Mouse (Mus musculus) 416B (cell line): ENCODE data around the gene Dcaf7.

Experiments
- DNase-seq: peaks from one replicate; pipeline ENCODE4 v3.0.0; 2011; ENCODE audit warnings: low read depth

Dcaf7 gene

DNA sequence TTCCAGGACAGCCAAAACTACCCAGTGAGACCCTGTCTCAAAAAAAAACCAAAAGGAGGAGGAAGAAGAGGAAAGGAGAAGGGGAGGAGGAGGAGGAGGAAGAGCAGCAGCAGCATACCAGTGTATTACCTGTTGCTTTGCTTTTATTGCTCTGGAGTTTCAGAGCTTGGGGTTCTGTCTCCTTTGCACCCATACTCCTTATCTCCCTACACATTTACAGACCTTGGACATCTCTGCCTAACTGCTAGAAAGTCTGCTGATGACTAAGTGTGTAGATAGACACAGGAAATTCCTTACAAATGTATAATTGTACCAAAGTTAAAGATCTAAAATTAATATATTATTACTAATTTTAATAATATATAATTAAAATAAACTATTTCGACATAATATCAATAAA, 8.6 kb downstream of the Dcaf7 start:
- DNase-seq, result no peak

DNA sequence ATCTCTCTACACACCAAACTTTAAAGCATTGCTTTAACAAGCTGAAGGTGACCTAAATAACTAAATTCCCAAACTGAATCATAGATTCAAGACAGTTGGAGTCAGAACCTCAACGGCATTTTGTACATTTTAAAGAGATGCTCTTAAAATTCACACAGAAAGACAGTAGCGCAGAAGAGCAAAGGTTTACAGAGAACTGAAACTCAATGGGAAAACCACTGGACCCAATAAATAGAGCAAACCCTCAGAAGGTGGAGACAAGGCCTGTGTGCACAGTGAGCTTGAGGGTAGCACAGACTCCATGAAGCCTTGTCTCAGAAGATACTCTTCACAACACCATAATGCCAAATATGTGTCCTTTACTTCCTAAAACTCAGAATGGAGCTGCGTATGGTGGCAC, 9.1 kb downstream of the Dcaf7 start:
- DNase-seq, result no peak

DNA sequence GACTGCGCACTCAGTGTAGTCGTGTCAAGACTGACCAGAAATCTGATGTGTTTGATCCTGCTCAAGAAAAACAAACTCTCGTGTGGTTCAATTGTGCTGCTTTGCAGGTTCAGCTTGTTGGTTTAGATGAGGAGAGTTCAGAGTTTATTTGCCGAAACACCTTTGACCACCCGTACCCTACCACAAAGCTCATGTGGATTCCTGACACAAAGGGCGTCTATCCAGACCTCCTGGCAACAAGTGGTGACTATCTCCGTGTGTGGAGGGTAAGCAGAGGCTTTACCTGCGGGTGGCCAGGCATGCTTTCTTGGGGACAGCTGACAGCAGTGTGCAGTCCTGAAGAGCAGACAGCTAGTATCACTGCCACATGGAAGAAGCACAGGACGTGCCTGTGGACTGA, 9.9 kb downstream of the Dcaf7 start:
- no peak for DNase-seq

DNA sequence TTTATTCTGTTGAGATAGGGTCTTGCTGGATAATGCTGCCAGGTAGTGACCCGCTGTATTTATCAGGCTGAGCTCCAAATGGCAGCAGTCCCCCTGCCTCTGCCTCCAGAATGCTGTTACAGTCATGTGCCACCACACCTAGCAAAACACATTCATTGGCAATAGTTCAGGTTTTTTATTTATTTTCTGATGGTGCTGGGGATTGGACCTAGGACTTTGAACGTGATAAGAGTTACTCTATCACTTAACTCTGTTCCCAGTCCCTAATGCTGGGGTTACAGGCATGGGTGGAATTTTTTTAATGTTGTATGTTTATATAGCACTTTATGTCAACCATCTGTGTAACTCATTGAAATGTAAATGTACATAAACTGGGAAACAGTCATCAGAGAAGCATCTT, 17.2 kb downstream of the Dcaf7 start:
- DNase-seq, result no peak

DNA sequence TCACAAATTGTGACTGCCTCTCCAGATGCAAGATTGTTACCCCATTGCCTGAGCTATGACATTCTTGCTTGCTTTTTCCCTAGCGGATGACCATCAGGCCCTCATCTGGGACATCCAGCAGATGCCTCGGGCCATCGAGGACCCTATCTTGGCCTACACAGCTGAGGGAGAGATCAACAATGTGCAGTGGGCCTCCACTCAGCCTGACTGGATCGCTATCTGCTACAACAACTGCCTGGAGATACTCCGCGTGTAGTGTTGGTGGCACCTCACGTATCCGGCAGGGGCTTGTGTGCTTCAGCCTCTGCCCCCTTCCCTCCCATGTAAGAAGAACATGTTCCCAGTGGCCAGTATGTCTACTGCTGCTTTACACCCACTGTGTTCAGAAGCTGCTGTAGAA, 17.9 kb downstream of the Dcaf7 start:
- no peak for DNase-seq

DNA sequence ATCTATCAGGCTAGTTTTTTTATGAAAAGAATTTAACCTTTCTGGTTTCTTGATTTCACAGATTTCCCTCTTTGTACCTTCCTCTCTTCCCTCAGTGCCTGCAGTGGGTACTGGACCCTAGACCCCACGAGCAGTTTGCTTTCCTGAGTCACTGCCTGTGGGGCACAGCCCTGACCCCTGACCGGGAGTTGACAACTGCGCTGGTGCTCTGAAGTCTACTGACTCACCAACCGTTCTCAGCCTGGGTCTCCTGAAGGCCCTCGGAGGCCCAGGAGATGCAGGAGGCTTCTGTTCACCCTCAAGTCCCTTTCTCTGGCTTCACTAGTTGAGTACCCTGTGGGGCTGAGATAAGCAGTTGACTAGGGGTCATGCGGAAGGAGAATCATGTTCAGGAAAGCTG, 18.7 kb downstream of the Dcaf7 start:
- DNase-seq, result no peak

DNA sequence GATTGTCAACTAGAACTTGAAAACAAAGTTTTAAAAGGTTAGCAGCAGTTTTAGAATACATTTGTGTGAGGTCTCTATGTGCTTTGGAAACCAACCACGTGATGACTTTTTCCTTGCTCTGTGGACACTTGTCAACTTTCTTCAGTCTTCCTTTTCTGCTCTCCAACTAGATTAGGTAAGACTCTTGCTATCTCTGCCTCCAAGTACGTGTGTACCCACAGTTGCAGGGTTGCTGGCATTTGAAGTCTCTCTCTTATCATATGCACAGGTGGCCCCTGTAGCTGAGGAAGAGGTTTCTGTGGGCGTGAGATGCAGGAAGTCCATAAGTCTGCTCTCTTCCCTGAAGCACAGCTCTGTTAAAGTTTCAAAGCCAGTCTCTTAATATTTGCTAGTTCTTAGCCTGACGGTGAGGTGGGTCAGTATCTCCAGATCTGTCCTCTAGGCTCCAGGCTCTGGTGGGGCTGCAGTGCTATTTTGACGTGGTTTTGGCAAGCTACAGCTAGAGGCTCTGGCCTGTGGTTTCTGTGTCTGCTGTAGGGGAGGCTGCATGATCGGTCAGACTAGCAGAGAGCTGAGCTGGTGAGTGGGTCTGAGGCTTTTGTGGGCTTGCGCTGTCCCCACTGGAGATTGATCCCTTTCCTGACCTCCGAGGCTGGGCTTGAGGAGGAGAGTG, 20.3 kb downstream of the Dcaf7 start:
- DNase-seq, result peak; percentile 98

DNA sequence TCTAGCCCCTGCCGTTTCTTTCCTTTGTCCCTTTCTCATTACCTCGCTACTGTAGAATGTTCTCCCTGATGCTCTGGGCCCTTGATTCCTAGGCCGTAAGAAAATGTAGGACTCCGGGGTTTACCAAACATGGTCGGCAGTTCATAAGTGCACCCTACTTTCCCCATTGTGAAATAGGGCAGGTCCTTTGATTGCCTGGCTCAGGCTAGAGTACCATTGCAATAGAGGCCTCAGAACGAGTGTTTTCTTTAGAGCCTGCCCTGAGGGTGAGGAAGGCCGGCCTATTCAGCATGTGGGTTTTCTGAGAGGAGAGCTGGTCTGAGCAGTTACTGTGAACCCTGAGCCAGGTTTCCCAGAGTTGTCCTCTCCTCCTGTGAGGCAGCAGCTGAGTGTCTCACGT, 21.3 kb downstream of the Dcaf7 start:
- DNase-seq, result no peak

DNA sequence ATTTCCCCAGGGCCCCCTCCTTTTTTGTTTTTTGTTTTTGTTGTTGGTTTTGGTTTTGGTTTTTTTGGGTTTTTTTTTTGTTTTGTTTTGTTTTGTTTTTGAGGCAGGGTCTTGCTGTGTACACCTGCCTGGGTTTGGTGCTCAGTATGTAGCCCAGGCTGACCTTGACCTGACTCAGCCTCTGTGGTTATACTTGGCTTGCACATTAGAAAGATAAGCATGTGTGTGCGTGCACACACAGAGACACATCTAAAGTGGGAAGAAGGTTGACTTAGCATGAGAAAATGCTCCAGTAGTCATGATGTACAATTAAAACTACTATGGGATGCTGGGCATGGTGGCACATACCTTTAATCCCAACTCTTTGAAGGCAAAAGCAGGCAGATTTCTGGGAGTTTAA, 23.9 kb downstream of the Dcaf7 start:
- peak; percentile 58 for DNase-seq

DNA sequence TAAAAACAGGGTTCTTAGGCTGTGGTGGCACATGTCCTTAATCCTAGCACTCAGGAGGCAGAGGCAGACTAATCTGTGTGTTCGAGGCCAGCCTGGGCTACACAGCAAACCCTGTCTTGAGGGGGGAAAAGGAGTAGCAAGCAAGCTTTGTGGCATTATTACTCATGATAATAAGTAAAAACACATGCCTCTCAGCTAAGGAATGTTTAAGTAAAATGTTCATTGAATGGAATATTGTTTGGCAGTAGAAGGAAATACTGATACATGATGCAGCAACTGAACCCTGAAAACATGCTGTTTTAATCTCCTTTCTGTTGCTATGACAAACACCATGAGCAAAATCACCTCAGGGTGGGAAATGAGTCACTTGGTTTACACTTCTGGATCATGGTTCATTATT, 24.6 kb downstream of the Dcaf7 start:
- peak; percentile 43 for DNase-seq

DNA sequence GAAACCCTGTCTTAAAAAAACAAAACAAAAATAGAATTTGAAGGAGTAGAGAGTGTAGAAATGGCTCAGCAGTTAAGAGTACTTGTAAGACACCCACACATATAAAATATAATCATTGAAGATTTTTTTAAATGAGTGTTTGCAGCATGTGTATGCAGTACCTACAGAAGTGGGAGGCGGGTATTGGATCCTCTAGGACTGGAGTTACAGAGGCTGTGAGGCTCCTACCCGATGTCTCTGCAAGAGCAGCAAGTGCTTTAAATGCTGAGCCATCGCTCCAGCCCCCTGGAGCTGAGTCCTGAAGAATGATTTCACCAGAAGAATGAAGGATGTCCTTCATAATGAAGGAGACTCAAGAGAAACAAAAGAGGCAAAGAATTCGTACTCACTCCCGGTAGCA, 27.1 kb downstream of the Dcaf7 start:
- DNase-seq, result no peak

DNA sequence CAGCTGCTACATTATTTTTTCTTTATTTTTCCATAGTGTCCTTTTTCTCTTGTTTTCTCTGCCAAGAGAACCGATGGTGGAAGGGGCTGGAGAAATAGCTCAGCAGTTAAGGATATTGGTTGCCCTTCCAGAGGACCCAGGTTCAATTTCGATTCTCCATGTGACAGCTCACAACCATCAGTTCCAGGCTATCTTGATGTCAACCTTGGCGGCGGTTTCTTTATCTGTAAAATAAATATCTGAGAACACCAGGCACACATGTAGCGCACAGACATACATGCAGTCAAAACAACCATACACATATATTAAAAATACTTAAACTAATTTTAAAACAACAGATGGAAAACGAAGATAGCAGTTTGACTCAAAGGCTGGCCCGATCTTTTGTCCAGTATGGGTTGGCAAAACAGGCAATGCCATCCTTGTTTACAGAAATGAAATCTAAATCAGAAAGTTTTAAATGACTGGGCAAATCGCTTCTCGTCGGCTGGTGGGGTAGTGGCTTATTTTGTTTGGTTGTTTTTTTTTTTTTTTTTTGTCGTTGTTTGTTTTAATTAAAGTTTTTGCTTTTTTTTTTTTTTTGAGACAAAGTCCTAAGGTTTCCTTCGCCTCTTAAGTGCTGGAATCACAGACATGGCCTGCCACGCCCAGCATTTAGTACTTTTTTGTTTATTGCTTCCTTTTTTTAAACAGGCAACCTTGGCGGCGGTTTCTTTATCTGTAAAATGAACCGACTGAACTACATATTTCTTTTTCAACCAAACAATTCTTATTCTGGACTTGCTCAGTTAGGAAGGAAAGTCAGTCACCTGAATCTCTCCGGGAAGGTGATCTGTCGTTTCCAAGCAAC, 28.6 kb downstream of the Dcaf7 start:
- DNase-seq, result no peak

DNA sequence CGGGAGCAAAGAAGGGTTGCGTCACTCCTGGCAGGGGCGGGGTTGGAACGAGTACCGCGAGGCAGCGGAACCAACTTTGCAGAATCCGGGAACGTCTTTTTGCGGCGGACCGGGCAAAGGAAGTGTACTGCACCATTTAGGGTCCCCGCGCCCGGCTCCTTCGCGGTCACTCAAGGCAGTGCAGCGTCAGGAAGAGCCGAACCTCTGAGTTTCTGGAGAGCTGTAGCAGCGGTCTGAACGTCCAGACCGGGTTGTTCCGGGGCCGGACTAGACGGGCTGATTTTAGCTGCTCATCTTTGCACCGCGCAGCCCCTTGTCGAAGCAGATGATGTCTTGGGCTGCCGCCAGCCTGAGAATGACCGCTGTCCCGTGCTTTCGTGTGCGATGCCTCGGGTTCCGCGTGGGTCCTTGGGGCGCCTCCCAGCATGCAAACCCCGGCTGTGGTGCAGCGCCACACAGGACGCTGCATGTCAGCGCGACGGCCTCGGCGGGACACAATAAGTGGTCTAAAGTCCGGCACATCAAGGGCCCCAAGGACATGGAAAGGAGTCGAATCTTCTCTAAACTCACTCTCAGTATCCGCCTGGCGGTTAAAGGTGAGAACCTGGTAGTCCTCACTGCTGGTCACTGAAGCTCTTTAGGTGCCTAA, 29.4 kb downstream of the Dcaf7 start, which contains the start of gene Taco1:
Taco1 (plus strand) TSS at position 139 of the 649 bp plus-strand sequence.
- DNase-seq, result peak; percentile 96

DNA sequence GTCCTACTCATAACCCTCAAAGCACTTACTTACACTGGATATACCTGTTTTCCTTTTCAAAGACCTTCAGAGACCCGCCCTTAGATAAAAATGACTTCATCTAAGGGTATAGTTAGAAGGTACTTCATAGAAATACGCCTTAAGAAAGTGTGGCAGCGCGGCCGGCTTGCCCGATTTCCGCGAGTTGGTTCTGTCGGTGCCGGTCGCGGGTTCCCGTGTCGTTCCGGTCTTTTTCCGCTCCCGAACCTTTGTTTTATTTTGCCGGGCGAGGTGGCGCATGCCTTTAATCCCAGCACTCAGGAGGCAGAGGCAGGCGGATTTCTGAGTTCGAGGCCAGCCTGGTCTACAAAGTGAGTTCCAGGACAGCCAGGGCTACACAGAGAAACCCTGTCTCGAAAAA, 29.9 kb downstream of the Dcaf7 start:
- peak; percentile 85 for DNase-seq

DNA sequence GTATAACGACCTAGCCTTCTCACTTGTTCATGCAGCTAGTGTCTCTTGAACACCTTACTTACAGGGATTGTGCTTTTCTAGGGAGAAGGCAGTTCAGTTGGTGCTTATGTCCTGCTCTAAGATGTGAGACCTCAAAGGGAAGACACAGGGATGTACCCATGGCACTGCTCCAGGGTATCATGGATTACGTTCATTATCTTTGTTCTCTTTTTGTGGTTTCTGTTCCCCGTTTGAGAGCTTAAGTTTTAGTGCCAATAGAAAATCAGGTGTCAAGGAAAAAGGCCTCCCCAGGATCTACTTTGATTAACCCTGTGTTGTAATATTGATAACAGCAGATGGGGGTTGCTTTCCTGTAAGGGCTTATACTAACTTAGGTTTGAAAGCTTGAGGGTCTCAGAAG, 37.1 kb downstream of the Dcaf7 start:
- DNase-seq, result no peak

DNA sequence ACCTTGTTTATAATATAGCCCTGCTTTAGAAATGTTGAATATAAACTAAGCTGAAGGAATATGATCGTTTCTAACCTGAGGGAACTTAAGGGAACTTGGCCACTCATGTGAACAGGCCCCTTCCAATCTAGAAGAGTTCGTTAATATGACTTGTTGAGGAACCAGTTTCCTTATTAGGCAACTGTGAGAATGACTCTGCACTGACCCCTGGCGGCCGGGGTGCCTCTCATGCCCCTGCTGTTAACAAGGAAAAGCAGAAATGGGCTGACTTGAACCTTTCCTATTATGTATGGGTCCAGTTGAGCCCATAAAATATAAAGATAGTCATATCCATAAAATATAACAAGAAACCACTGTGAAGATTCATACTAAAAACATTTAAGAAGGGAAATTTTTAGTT, 39.6 kb downstream of the Dcaf7 start:
- peak; percentile 89 for DNase-seq

DNA sequence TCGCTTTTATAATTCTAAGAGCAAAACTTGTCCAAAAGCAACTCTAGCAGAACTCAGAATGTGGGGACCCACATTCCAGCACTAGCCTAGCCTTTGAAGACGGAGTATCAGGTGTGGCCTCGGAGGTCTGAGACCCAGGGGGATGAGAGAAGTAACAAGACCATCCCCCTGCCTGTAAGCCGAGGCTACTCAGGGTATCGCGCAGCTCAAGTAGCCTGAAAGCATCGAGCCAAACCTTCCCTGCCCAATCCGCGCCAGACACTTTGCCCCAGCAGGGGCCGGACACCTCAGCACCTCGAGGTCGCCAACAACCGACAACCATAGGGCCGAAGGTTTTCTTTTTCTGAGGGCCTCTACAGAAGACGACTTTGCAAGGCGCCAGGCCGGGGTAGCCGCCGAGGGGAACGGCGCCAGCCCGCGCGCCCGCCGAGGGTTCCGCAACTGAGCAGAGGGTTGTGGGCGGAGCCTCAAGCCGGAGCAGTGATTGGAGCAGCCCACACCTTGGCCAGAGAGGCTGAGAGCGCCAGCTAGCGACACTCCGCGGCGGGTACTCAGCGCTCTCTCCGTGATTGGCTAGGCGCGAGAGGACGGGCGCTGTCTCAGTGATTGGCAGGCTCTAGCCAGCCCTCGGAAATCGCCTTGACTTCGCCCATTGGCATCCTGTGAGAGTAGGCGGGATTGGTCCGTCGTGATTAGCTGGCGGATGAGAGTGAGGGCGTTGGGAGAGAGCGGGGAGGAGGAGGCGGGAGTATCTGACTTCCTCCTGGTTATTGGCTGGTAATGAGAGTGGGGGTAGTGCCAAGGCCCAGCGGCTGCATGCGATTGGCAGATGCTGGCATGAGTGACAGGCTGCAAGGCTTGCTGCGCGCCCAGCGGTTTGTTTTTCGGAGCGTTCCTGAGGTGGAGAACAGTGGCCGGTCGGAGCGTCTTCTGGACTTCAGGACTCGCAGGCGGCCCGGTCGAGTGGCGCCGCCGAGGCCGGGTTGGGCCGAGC, 47.3 kb downstream of the Dcaf7 start, which contains the start of gene Map3k3:
Map3k3 (plus strand) TSS at position 906 of the 994 bp plus-strand sequence.
- peak; percentile 100 for DNase-seq

DNA sequence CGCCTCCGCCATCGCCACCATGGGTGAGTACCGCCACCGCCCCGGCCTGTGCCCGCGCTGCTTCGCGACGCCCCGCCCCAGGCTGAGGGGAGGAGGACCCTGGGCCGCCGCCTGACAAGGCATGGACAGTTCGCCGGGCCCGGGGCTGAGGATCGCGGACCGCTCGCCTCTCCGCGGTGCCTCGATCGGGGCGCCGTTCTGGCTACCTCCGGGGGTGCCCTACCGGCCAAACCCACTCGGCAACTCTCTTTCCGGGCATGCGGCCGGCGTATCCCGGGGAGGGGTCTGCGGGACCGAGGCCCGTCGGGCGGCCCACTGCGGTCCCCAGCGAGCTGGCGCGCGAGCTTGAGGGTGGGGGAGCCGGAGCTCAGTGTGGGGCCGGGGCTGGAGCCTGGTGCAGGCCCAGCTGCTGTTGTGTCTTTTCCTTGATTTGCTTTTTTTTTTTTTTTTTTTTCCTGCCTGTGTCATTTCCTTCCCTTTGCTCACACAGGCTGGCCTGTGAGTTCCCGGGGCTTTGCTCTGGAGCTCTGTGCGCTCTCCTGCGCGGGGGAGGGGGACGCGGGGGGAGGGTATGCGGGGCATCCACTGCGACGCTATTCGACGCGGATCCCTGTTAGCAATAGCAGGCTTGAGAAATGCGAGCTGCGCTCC, 48.4 kb downstream of the Dcaf7 start:
- peak; percentile 79 for DNase-seq

DNA sequence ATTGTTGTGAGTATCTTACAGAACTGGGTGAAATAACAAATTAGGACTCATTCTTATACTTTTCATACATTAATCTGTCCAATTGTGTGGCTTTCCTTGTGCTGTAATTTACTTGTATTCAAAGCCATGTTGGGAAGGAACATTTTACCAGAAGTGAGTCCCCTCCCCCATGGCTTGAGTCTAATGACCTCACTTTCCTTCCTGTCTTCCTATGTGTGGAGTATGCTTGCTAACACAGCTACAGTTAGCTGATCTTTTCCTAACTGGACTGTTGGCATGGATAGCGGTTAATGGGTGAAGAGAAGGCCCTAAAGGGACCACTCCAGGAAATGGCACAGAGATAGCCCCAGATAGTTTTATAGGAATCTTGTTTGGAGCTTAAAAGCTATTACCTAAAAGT, 61.6 kb downstream of the Dcaf7 start:
- DNase-seq, result peak; percentile 74

DNA sequence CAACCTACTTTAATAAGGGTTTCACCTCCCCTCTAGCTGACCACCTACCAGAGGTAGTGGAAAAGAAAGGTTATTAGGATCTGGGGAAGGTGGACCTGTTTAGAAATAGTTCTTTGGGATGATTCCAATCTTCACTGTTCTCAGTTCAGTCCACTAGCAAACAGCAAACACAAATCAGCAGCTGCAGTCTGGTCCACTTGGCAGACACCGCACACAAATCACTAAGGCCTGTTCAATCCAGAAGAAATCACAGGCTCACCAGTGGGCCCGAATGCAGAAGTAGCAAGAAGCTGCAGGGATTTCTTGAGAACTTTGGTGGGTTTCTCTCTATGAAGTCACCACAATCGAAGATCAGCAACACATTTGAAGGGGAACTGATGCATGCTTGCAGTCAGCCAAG, 66.2 kb downstream of the Dcaf7 start:
- no peak for DNase-seq

DNA sequence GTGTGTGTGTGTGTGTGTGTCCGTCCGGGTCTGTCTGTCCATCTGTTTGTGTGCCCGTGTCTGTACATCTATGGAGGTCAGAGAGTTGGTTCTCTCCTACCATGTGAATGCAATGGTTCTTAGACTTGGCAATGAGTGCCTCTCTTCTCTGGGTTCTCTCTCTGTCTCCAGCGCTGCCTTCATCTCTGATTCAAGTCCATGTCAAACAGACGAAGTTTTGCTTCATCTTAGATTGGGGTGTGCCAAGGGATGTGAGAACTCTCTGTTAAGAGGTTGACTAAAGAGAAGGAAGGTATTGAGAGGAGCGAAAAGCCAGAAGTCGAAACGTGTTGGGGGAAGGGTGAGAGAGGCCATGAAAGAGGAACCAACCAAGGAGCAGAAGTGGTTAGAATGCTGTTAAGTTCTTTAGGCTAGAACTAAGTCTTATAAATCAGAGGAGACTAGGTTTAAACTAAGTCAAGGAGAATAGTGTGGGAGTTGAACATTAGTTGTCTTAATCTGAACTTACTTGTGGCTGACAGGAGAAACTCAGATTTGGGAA, 69.4 kb downstream of the Dcaf7 start:
- peak; percentile 41 for DNase-seq
